Mouse (Mus musculus) embryonic facial prominence, embryonic 12.5 days (tissue): Measurements from ENCODE around the gene Ncoa6. TPM values are rescaled to one million over a fixed set of nuclear protein-coding genes. Genes with fewer than 3 reads are reported as not detected.

ENCODE experiments used
- ATAC-seq: fragments of 200-750 bp; cut with Nextera tagmentation; 2 replicates; pipeline ENCODE4 v1.8.0; 2017; ENCODE audit not compliant: insufficient number of reproducible peaks, insufficient read depth, low FRiP score, low TSS enrichment
- H3K27ac ChIP-seq: fragments of 300-500 bp; sonication (generic); 2 replicates; pipeline ENCODE4 v1.5.1; 2016; ENCODE audit warnings: mild to moderate bottlenecking
- H3K27me3 ChIP-seq: fragments of 300-500 bp; sonication (generic); 2 replicates; pipeline ENCODE4 v1.6.1; 2016; ENCODE audit warnings: mild to moderate bottlenecking, moderate library complexity
- H3K36me3 ChIP-seq: fragments of 300-500 bp; sonication (generic); 2 replicates; pipeline ENCODE4 v1.6.1; 2016; ENCODE audit warnings: mild to moderate bottlenecking
- H3K4me1 ChIP-seq: fragments of 300-500 bp; sonication (generic); 2 replicates; pipeline ENCODE4 v1.6.1; 2016
- H3K4me2 ChIP-seq: fragments of 300-500 bp; sonication (generic); replicated peaks from 2 replicates; pipeline ENCODE4 v1.6.1; 2016; ENCODE audit warnings: mild to moderate bottlenecking, moderate library complexity
- H3K4me3 ChIP-seq: fragments of 300-500 bp; sonication (generic); 2 replicates; pipeline ENCODE4 v1.5.1; 2016; ENCODE audit warnings: mild to moderate bottlenecking
- H3K9ac ChIP-seq: fragments of 300-500 bp; sonication (generic); 2 replicates; pipeline ENCODE4 v1.6.1; 2016; ENCODE audit warnings: mild to moderate bottlenecking, moderate library complexity
- H3K9me3 ChIP-seq: fragments of 300-500 bp; sonication (generic); 2 replicates; pipeline ENCODE4 v1.6.1; 2016; ENCODE audit warnings: mild to moderate bottlenecking, moderate library complexity
- WGBS: fragments of 180-500 bp; shearing (Covaris S2); methylation state at CpG from one replicate; pipeline ENCODE4 v1.1.7; 2016; 5-methylcytosine and 5-hydroxymethylcytosine counted together
- polyA plus RNA-seq: library from polyadenylated mRNA; unstranded; fragments of >200 nt; fragmentation: Nextera tagmentation; extraction: Ambion mirVana; gene quantifications from 2 replicates; pipeline ENCODE4 v1.2.1, GENCODE M21; 2016

The Ncoa6 gene
- polyA plus RNA-seq, 1 experiment from 2014 or later = 27.3 TPM

DNA sequence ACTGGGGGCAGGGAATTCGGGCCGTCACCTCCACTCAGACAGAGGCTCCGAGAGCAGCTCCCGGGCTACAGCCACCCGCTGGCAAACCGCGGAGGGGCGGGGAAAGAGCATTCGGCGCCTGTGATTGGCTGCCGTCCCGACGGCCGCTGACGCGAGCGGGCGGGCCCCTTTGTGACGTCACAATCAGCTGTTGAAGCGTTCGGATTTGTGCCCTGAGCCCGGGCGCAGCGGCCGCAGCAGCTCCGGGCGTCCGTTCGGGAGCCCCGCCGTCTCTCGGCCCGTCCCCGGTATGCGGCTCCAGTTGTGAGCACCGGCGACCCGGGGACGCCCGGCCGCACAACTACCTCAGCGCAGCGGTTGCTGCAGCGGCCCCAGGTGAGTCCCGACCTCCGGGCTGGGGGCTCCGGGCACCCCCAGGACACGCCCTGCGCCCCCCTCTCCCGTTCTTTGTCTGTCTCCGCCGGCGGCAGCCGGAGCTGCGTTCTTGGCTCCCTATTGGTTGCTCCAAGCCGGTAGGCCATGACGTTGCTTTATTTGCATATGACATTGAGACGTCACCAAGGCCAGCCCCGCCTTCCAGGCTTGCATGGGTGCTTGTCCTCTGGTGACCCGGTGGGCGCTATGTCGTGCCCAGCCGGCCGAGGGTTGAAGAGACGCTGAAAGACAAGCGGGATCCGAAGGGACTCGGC lies 91.9 kb downstream of the Ncoa6 start:
- under 1% methylated on average over 67 of the region's 68 CpGs for WGBS
- H3K4me2 ChIP-seq = peak overlapping the region; percentile 75
- H3K4me3 ChIP-seq = peak overlapping the region; percentile 82
- H3K9me3 ChIP-seq = no peaks in the 10 kb centered on the region
- peaks cover 14% of the 10 kb centered on the region; the same call in 1 of the 2 replicates for H3K27me3 ChIP-seq
- peaks cover 10% of the 10 kb centered on the region for H3K36me3 ChIP-seq
- H3K9ac ChIP-seq = peak overlapping the region; percentile 85
- H3K27ac ChIP-seq = peak overlapping the region; percentile 95
- H3K4me1 ChIP-seq = peaks cover 31% of the 10 kb centered on the region
- ATAC-seq = peak; percentile 88

DNA sequence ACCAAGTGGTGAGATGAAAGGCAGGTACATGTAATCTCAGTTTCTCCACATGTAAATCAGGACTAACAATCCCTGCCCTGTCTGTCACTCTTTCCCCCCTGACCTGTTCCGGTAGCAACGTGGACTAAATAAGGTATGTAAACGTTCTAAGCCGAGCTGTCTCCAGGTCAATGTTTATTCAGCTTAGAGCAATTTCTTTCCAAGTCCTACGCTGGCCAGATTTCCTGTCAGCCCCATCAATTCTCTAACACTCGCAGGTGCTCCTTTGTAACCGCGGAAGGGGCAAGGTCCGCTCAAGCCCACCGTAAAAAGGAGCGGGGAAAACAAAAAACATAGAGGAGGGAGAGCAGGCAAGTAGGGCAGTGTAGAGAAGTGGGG lies 92.6 kb downstream of the Ncoa6 start:
- Histone ChIP-seq H3K4me3 (peak overlapping the region; percentile 82), H3K27ac (peak overlapping the region; percentile 95; the same call in 1 of the 2 replicates), H3K36me3 (peaks cover 9% of the 10 kb centered on the region), H3K9me3 (no peaks in the 10 kb centered on the region), H3K4me1 (peaks cover 24% of the 10 kb centered on the region), H3K4me2 (peak overlapping the region; percentile 75), H3K9ac (peak overlapping the region; percentile 85), H3K27me3 (peaks cover 14% of the 10 kb centered on the region; the same call in 1 of the 2 replicates)
- ATAC-seq = no peak
- WGBS = 3% methylated on average over 11 of the region's 11 CpGs

DNA sequence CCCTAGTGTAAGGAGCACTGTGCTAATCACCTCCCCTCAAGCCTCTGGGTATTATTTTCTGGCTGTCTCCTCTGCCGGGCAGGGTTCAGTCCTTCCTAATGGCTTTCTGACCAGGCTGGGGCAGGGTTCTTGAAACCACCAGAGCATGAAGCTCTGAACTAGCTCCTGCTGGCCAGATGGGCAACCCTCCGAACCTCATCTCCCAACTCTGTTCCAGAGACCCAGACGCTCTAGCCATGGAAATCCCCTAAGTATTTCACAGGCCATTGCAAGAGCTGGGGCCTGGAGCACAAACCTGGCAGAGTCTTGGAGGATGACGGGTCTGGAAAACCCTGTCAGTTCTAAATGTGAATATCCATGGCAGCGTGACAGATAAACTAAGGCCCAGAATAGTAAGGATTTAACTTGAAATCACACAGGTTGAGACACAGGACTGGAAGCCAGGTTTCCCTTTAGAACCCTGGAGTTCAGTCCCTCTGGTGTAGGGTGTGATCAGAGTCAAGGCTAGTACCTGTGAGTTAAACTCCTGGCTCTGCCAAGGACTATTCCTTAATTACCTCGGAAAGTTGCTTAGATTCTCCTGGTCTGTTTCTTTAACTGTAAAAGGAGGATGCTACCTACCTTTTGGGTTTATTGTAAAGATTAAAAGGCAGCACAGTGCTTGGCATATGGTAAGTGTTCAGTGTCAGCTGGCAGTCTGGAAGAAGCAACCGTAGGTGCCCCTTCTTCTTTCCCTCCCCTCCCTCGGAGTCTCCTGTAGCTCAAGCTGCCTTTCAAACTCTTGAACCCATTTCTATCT lies 93.2 kb downstream of the Ncoa6 start, which contains the start of gene Trp53inp2:
Trp53inp2 (plus strand) TSS at position 799 of the 799 bp plus-strand sequence.
- H3K4me1 ChIP-seq = peaks cover 20% of the 10 kb centered on the region
- H3K27ac ChIP-seq = peak within 1 kb of the TSS; percentile 95
- H3K9me3 ChIP-seq = no peaks in the 10 kb centered on the region
- no peak for ATAC-seq
- H3K36me3 ChIP-seq = peaks cover 3% of the 10 kb centered on the region
- 41% methylated on average over 8 of the region's 8 CpGs for WGBS
- peak within 1 kb of the TSS; percentile 85 for H3K9ac ChIP-seq
- H3K27me3 ChIP-seq = peaks cover 14% of the 10 kb centered on the region; the same call in 1 of the 2 replicates
- peak within 1 kb of the TSS; percentile 82 for H3K4me3 ChIP-seq
- H3K4me2 ChIP-seq = peak within 1 kb of the TSS; percentile 75

DNA sequence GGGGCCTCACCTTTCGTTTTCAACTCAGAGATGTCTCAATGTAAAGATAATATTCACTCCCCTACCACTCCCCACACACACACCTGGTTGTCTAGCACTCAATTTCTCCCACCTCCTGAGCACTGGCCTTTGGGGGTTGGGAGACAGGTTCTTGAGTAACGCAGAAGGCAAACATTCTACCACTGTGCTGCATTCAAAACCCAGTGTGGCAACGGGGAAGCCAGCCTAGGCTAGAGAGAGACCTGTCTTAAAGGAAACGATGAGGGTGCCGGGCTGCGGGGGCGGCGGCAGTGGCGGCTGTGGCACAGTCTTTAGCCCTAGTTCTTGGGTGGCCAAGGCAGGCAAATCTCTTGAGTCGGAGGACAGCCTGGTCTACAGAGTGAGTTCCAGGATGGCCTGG lies 97.5 kb downstream of the Ncoa6 start:
- Histone ChIP-seq H3K36me3 (no peaks in the 10 kb centered on the region), H3K27ac (no peak overlapping the region), H3K4me1 (0 out of 2 replicates have a peak, but pooled peaks cover 4% of the 10 kb centered on the region), H3K27me3 (peaks cover 14% of the 10 kb centered on the region; the same call in 1 of the 2 replicates), H3K9me3 (no peaks in the 10 kb centered on the region), H3K9ac (no peak overlapping the region), H3K4me2 (no peak overlapping the region), H3K4me3 (no peak overlapping the region)
- WGBS = 74% methylated on average over 10 of the region's 10 CpGs
- ATAC-seq = no peak

DNA sequence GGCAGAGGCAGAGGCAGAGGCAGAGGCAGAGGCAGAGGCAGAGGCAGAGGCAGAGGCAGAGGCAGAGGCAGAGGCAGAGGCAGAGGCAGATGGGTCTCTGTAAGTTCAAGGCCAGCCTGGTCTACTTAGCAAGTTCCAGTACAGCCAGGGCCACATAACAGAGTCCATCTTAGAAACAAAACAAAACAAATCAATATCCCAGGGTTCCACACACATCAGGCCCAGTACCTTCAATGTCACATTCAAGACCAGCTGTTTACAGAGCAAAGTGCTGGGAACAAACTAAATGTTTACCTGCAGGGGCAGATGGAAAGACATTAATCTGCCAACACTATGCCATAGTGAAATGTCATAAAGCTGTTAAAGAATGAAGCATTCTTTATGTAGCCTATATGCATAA lies 99.2 kb downstream of the Ncoa6 start:
- Histone ChIP-seq H3K27me3 (0 out of 2 replicates have a peak, but pooled peaks cover 6% of the 10 kb centered on the region), H3K36me3 (no peaks in the 10 kb centered on the region), H3K9ac (no peak overlapping the region), H3K4me1 (no peaks in the 10 kb centered on the region), H3K27ac (no peak overlapping the region), H3K9me3 (no peaks in the 10 kb centered on the region), H3K4me2 (no peak overlapping the region), H3K4me3 (no peak overlapping the region)
- no peak for ATAC-seq

DNA sequence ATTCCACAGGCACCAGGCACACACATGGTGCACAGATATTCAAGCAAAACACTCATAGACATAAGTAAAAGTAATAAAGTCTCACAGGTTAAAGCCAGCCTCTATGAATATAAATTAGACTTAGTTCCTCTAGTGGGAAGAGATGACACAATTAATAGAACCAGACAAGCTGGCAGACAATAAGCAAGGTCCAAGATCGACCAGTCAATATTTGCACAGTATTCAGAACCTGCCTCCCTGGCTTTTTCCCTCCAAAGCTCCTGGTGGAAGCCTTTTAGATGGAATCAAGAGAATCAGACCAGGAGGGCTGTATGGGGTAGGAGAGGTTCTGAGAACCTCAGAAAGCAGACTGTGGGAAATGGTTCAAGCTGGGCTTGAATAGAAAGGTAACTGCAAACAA lies 99.8 kb downstream of the Ncoa6 start:
- no peaks in the 10 kb centered on the region for H3K27me3 ChIP-seq
- H3K4me2 ChIP-seq = no peak overlapping the region
- ATAC-seq = no peak
- H3K4me3 ChIP-seq = no peak overlapping the region
- WGBS = 83% methylated on average over 1 of the region's 1 CpGs
- H3K9ac ChIP-seq = no peak overlapping the region
- H3K36me3 ChIP-seq = no peaks in the 10 kb centered on the region
- H3K4me1 ChIP-seq = no peaks in the 10 kb centered on the region
- no peak overlapping the region for H3K27ac ChIP-seq
- H3K9me3 ChIP-seq = no peaks in the 10 kb centered on the region

DNA sequence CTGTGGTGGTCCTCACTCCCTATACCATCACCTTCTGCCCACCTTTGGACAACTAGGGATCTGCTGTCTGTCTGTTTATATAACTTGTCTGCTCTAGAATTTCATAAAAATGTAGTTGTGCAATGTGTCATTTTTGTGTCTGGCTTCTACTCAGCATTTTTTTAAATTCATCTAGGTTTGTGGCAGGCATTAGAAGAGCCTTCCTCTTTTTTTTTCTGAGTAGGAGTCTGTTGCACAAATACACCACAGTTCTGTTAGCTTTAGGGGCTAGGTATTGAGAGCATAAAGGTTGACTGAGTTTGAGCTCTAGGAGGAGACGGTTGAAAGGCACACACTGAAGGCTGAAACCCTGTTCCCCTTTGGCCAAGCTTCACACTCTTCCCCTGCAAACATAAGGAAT lies 100.4 kb downstream of the Ncoa6 start:
- H3K9ac ChIP-seq = no peak overlapping the region
- H3K4me3 ChIP-seq = no peak overlapping the region
- H3K27ac ChIP-seq = no peak overlapping the region
- no peak for ATAC-seq
- H3K9me3 ChIP-seq = no peaks in the 10 kb centered on the region
- no peaks in the 10 kb centered on the region for H3K4me1 ChIP-seq
- no peaks in the 10 kb centered on the region for H3K27me3 ChIP-seq
- H3K36me3 ChIP-seq = no peaks in the 10 kb centered on the region
- 73% methylated on average over 1 of the region's 1 CpGs for WGBS
- H3K4me2 ChIP-seq = no peak overlapping the region

DNA sequence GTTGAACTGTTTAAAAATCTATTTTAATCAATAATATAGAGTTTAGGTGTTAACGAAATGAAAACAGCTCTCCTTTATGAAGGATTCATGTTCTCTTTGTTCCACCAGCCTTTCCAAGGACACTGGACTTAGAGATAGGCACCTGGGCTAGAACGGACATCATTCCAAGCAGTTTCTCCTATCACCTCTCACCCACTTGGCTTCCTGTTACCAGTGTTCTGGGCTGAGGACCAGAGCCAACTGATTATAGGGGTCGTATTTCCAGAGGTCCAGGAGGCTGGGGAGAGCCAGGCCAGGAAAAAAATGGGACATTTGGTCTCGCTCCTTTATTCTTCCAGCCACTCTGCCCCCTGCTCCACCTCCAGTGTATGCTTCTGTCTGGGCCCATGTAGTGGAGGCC lies 101.2 kb downstream of the Ncoa6 start:
- no peak overlapping the region for H3K9ac ChIP-seq
- WGBS = 64% methylated on average over 4 of the region's 4 CpGs
- no peak overlapping the region for H3K27ac ChIP-seq
- H3K36me3 ChIP-seq = no peaks in the 10 kb centered on the region
- no peaks in the 10 kb centered on the region for H3K27me3 ChIP-seq
- no peaks in the 10 kb centered on the region for H3K9me3 ChIP-seq
- no peak overlapping the region for H3K4me3 ChIP-seq
- no peaks in the 10 kb centered on the region for H3K4me1 ChIP-seq
- no peak overlapping the region for H3K4me2 ChIP-seq
- ATAC-seq = no peak

DNA sequence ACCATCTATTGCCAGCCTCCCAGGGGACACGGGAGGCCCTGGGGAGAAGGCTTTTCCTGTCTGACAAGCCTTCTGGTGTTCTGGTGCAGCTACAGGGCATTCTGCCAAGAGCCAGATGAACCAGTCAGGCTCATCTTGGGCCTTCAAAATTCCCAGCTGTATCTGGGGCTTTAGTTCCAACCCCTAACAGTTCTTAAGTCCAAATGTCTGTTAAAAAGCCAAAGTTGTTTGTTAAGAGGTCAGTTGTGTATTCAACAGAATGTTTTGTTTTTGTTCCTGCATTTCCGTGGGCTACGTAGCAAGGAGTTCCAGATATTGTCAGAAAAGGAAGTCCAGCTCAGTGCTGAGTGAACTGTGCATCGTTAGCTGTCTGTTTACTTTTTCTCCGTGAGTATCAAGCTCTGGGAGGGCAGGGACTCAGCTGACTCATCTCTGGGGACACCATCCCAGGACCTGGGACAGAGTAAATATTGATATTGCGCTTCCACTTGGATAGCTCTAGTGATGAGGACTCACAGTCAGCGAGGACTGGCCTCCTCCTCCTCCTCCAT lies 104.3 kb downstream of the Ncoa6 start:
- H3K9me3 ChIP-seq = no peaks in the 10 kb centered on the region
- ATAC-seq = no peak
- 58% methylated on average over 7 of the region's 7 CpGs for WGBS
- H3K4me1 ChIP-seq = no peaks in the 10 kb centered on the region
- no peak overlapping the region for H3K27ac ChIP-seq
- no peak overlapping the region for H3K9ac ChIP-seq
- no peaks in the 10 kb centered on the region for H3K27me3 ChIP-seq
- no peak overlapping the region for H3K4me2 ChIP-seq
- H3K36me3 ChIP-seq = no peaks in the 10 kb centered on the region
- no peak overlapping the region for H3K4me3 ChIP-seq

DNA sequence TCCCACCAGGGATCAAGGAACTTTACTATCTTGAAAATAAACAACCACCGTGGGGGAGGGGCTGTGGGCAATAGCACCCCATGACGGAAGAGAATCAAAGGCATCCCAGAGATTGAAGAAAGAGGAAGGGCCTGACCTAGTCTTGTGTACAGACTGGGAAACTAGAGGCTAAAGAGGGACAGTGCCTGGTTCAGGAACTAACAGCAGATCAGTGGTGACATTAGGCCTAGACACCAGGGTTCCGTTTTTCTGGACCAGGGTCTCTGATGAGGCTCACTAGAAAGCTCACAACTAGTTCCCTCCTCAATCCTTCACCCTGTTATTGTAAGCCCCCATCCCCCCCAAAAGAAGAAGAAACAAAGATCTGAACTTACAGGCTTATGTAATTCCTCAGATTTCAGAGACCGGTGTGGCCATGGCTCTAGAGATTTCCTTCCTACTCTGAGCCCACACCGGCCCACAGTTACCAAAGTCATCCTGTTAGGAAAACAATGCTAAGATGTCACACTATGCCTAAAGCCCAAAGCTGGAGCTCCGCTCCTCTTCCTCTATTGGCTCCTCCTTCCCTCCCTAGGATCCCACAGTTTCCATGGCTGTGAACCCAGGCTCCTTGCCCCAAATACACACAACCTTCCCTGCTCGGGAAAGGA lies 105.9 kb downstream of the Ncoa6 start:
- H3K9me3 ChIP-seq = no peaks in the 10 kb centered on the region
- no peaks in the 10 kb centered on the region for H3K27me3 ChIP-seq
- no peak for ATAC-seq
- H3K9ac ChIP-seq = no peak overlapping the region
- 84% methylated on average over 7 of the region's 7 CpGs for WGBS
- no peaks in the 10 kb centered on the region for H3K4me1 ChIP-seq
- no peak overlapping the region for H3K4me3 ChIP-seq
- H3K27ac ChIP-seq = no peak overlapping the region
- no peak overlapping the region for H3K4me2 ChIP-seq
- no peaks in the 10 kb centered on the region for H3K36me3 ChIP-seq

DNA sequence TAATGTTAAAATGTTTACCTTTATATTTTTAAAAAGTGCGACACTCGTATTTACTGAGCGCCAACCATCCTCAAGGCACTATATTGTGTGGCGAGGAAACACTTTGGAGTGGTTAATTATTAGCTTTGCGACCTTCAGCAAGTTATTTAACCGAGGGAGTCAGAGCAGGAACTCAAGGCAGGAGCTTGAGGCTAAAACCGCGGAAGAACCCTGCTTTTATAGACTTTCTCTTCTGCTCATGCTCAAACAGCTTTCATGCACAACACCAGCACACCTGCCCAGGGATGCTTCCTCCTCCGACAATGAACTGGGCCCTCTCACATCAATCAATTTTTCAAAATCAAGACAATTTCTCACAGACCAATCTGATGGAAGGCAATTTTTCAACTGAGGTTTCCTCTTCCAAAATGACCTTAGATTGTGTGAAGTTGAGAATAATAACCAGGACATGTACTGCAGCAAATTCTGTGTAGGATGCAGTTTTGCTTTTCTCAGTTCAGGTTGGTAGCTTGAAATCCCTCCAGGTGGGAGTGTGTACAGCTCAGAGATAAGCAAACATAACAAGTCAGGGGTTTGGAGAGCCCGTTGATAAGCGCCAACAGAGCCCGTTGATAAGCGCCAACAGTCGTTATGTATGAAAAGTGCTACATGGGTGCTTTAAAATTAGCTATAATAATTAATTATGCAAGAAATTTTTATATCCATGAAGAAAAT lies 115.9 kb downstream of the Ncoa6 start:
- peak overlapping the region; percentile 52 for H3K4me2 ChIP-seq
- H3K4me1 ChIP-seq = peaks cover 13% of the 10 kb centered on the region
- H3K36me3 ChIP-seq = no peaks in the 10 kb centered on the region
- no peaks in the 10 kb centered on the region for H3K27me3 ChIP-seq
- 0 out of 2 replicates have a peak, but pooled peaks have one; percentile 10 for ATAC-seq
- H3K4me3 ChIP-seq = peak overlapping the region; percentile 83
- H3K9ac ChIP-seq = no peak overlapping the region
- no peak overlapping the region for H3K27ac ChIP-seq
- WGBS = 34% methylated on average over 14 of the region's 14 CpGs
- no peaks in the 10 kb centered on the region for H3K9me3 ChIP-seq
